Mouse (Mus musculus) spleen, adult 2 months (tissue): ENCODE measurements around the gene Tspan11. TPM values are rescaled to one million over a fixed set of nuclear protein-coding genes. Genes with fewer than 3 reads are reported as not detected.
A peak's percentile ranks its signal among the peaks of the same experiment; 100 is the strongest.

Experiments
- DNase-seq, 2 experiments: peaks; one replicate each; pipeline versions ENCODE4 v3.0.0 to v3.0.0-alpha.2; 2012 to 2021; ENCODE audit warnings: low spot score in 2 of 2, low read depth in 1 of 2
- H3K27ac ChIP-seq: fragments of 200-500 bp; 2 replicates; pipeline ENCODE4 v1.5.1; 2012; ENCODE audit warnings: low read length, inconsistent platforms; ENCODE audit not compliant: insufficient read depth
- H3K27me3 ChIP-seq: fragments of 200-500 bp; 2 replicates; pipeline ENCODE4 v1.6.1; 2012; ENCODE audit warnings: mild to moderate bottlenecking, moderate library complexity, low read length, inconsistent platforms; ENCODE audit not compliant: control insufficient read depth, insufficient read depth
- H3K36me3 ChIP-seq: fragments of 200-500 bp; 2 replicates; pipeline ENCODE4 v1.6.1; 2012; ENCODE audit warnings: mild to moderate bottlenecking, low read length, inconsistent platforms; ENCODE audit not compliant: control insufficient read depth, insufficient read depth
- H3K4me1 ChIP-seq: fragments of 200-500 bp; 2 replicates; pipeline ENCODE4 v1.6.1; 2011; ENCODE audit warnings: inconsistent platforms; ENCODE audit not compliant: control insufficient read depth, insufficient read depth, insufficient read length
- H3K4me3 ChIP-seq: fragments of 200-500 bp; 2 replicates; pipeline ENCODE4 v1.5.1; 2011; ENCODE audit warnings: mild to moderate bottlenecking, inconsistent platforms; ENCODE audit not compliant: insufficient read depth, insufficient read length; ENCODE audit errors: extremely low read depth
- CTCF ChIP-seq: fragments of 200-500 bp; IDR thresholded peaks from 2 replicates; pipeline ENCODE4 v1.5.1; 2011; ENCODE audit warnings: mild to moderate bottlenecking, inconsistent platforms; ENCODE audit not compliant: insufficient read depth, insufficient read length, insufficient replicate concordance; ENCODE audit errors: extremely low read depth
- POLR2A ChIP-seq: fragments of 200-500 bp; IDR thresholded peaks from 2 replicates; pipeline ENCODE4 v1.6.1; 2011; ENCODE audit warnings: low read depth, low read length, inconsistent platforms
- WGBS: fragments of 180-500 bp; shearing (Covaris S2); methylation state at CpG from one replicate; pipeline ENCODE4 v1.1.7; 2018; 5-methylcytosine and 5-hydroxymethylcytosine counted together
- polyA plus RNA-seq: library from polyadenylated mRNA; depleted of rRNA; stranded (reverse); fragments of >200 nt; gene quantifications from 2 replicates; pipeline ENCODE4 v1.2.3, GENCODE M21; 2012

Tspan11 gene
- polyA plus RNA-seq, 1 experiment, result 0.36 TPM

DNA sequence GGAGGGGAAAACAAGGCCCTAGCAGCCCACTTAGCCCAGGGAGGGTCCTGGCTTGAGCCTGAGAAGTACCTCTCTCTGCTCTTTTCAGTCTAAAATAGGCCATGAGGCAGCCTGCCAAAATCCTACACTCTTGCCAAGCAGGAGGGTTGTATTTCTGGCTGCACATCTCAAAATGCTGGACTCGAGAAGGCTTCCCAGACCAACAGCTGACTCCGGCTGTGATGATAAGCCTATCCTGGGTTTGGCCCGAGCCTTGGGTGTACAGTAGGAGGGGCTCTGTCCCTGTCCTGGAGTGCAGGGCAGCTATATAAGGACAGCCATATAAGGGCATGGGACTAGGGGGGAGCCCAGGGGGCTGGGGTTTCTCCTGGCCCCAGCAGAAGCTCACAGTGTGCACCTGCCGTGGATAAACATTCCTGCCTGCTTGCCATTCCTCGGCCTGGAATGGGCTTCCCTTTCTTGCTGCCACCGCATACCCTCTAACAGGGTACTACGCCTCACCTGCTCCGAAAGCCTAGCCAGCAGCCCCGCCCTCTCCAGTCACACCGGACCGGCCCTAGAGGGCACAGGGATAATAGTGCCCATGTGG, 102.3 kb downstream of the Tspan11 start:
- WGBS, result 89% methylated on average over 11 of the region's 11 CpGs
- TF ChIP-seq POLR2A, result no peak
- TF ChIP-seq CTCF, result no peak
- H3K4me1 ChIP-seq, result peaks cover 10% of the 10 kb centered on the region; the same call in 1 of the 2 replicates
- H3K27ac ChIP-seq, result no peak overlapping the region
- no peaks in the 10 kb centered on the region for H3K36me3 ChIP-seq
- H3K4me3 ChIP-seq, result no peak overlapping the region
- DNase-seq, result no peak
- no peaks in the 10 kb centered on the region for H3K27me3 ChIP-seq

GRCm38 (mm10) chr6:127991509-127992176, 104.3 kb downstream of the Tspan11 start:
- TF ChIP-seq CTCF (no peak), POLR2A (no peak)
- Histone ChIP-seq H3K27me3 (no peaks in the 10 kb centered on the region), H3K27ac (peak overlapping the region; percentile 55), H3K36me3 (no peaks in the 10 kb centered on the region), H3K4me3 (no peak overlapping the region), H3K4me1 (peaks cover 10% of the 10 kb centered on the region; the same call in 1 of the 2 replicates)
- peak in 1 of 2 experiments; percentile 23 for DNase-seq
- WGBS, result 44% methylated on average over 11 of the region's 11 CpGs

DNA sequence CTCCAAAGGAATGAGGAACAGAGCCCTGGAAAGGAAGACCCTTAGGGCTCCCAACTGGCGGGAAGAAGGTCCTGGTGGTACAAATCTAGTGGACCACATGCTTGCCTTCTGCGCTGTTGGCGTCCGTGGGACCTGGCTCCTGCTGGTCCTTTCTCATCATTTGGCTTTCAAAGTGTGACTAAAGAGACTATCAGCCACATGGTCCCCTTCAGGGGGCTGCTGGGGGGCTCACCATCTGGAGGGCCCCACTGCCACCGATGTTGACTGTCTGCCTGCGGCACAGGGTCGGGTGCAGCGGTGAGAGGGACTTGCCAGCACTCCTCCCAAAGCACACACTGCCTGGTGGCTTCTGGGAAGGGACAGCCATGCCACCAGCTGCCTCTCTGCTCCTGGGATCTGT, 105.6 kb downstream of the Tspan11 start:
- Histone ChIP-seq H3K27me3 (no peaks in the 10 kb centered on the region), H3K27ac (no peak overlapping the region), H3K4me1 (peaks cover 10% of the 10 kb centered on the region; the same call in 1 of the 2 replicates), H3K36me3 (no peaks in the 10 kb centered on the region), H3K4me3 (no peak overlapping the region)
- DNase-seq, result no peak
- WGBS, result 95% methylated on average over 8 of the region's 8 CpGs
- no peak for TF ChIP-seq POLR2A
- TF ChIP-seq CTCF, result no peak

DNA sequence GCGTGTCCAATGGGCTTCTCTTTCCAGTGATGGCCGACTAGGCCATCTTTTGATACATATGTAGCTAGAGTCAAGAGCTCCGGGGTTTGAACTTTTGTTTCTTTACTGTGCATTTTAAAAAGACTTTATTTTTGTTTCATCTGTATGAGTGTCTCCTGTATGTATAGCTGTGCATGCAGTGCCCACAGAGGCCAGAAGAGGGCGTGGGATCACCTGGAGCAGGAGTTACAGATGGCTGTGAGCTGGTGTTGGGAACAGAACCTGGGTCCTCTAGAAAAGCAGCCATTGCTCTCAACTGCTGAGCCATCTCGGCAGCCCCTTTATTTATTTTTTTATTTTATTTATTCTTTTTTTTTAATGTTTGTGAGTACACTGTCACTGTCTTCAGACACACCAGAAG, 109.5 kb downstream of the Tspan11 start:
- H3K4me1 ChIP-seq, result peaks cover 10% of the 10 kb centered on the region; the same call in 1 of the 2 replicates
- H3K27ac ChIP-seq, result no peak overlapping the region
- 86% methylated on average over 5 of the region's 5 CpGs for WGBS
- DNase-seq, result no peak
- H3K27me3 ChIP-seq, result no peaks in the 10 kb centered on the region
- no peaks in the 10 kb centered on the region for H3K36me3 ChIP-seq
- TF ChIP-seq POLR2A, result no peak
- no peak for TF ChIP-seq CTCF
- no peak overlapping the region for H3K4me3 ChIP-seq

DNA sequence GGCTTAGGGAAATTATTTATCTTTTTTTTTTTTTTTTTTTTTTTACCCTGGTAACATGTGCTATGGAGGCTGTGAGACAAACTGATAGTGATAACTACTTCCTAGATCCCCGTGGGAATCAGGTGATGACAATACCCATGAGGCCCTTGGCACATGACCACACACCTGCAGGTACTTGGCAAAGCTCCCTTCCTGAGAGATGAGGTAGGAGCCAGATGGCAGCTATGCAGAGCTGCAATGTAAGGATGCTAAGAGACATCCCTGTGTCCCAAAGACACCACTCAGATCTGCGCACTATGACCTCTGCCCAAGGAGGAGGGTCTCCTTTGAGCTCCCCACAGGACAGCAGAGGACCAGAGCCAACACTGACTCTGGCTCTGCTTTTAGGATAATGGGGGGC, 111.7 kb downstream of the Tspan11 start:
- Histone ChIP-seq H3K4me1 (no peaks in the 10 kb centered on the region; the same call in 1 of the 2 replicates), H3K4me3 (no peak overlapping the region)
- 68% methylated on average over 2 of the region's 2 CpGs for WGBS

GRCm38 (mm10) chr6:128000777-128001176, 113.4 kb downstream of the Tspan11 start:
- H3K27ac ChIP-seq, result no peak overlapping the region
- no peaks in the 10 kb centered on the region for H3K27me3 ChIP-seq
- DNase-seq, result no peak
- H3K4me1 ChIP-seq, result no peaks in the 10 kb centered on the region
- TF ChIP-seq POLR2A, result no peak
- TF ChIP-seq CTCF, result no peak
- no peak overlapping the region for H3K4me3 ChIP-seq
- H3K36me3 ChIP-seq, result no peaks in the 10 kb centered on the region
- WGBS, result 91% methylated on average over 3 of the region's 3 CpGs

More for the DNA sequence above, 111.7 kb downstream of the Tspan11 start:
- no peaks in the 10 kb centered on the region for H3K36me3 ChIP-seq
- no peaks in the 10 kb centered on the region for H3K27me3 ChIP-seq
- DNase-seq, result no peak
- TF ChIP-seq CTCF, result no peak
- H3K27ac ChIP-seq, result no peak overlapping the region

- no peaks in the 10 kb centered on the region; the same call in 1 of the 2 replicates for H3K4me1 ChIP-seq
- DNase-seq, result no peak
- H3K27ac ChIP-seq, result no peak overlapping the region
- H3K36me3 ChIP-seq, result no peaks in the 10 kb centered on the region
- 81% methylated on average over 1 of the region's 1 CpGs for WGBS
- no peaks in the 10 kb centered on the region for H3K27me3 ChIP-seq
- TF ChIP-seq CTCF (no peak), POLR2A (no peak)
- H3K4me3 ChIP-seq, result no peak overlapping the region
Observed at GRCm38 (mm10) chr6:128001587-128001986, 114.2 kb downstream of the Tspan11 start.
